Mouse (Mus musculus): ENCODE data around the gene 4931409K22Rik.

DNA sequence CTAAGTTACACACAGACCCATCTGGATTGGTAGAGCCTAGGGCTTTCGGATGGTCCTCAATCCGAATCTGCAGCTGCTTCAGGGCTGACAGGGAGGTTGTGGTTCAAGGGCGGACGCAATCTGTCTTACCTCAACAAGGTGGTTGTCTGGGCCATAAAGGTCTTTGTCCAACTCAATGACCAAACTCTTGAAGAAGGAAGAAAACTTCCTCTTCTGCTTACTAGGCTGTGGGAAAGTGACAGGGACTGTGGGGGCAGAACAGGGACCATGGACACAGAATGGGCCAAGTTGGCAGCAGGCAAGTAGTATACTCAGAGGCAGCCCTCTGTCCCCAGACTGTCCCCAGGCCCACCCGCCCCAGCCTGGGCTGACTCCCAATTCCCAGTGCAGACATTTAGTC, 38.7 kb upstream of the 4931409K22Rik start:
- TF ChIP-seq EP300 (IDR thresholded peaks at IDR 0.05; ENCODE audit: low read length) (no peak), ZKSCAN1 (IDR thresholded peaks at IDR 0.05; ENCODE audit: borderline replicate concordance, low read depth, low read length) (no peak), CHD2 (IDR thresholded peaks at IDR 0.05; ENCODE audit: low read length) (no peak), POLR2A (IDR thresholded peaks at IDR 0.05; ENCODE audit: low read depth, low read length) (no peak), MAX (IDR thresholded peaks at IDR 0.05; ENCODE audit: low read length) (no peak), CTCF (conservative IDR thresholded peaks at IDR 0.05 in 1 of 2, IDR thresholded peaks at IDR 0.05 in 1 of 2; ENCODE audit: low read depth in 2 of 2, low read length in 2 of 2) (no peak)

All from CH12.LX (cell line).